Comparison of ENCODE assay signal across 8 mouse cellular contexts in the genomic region with DNA sequence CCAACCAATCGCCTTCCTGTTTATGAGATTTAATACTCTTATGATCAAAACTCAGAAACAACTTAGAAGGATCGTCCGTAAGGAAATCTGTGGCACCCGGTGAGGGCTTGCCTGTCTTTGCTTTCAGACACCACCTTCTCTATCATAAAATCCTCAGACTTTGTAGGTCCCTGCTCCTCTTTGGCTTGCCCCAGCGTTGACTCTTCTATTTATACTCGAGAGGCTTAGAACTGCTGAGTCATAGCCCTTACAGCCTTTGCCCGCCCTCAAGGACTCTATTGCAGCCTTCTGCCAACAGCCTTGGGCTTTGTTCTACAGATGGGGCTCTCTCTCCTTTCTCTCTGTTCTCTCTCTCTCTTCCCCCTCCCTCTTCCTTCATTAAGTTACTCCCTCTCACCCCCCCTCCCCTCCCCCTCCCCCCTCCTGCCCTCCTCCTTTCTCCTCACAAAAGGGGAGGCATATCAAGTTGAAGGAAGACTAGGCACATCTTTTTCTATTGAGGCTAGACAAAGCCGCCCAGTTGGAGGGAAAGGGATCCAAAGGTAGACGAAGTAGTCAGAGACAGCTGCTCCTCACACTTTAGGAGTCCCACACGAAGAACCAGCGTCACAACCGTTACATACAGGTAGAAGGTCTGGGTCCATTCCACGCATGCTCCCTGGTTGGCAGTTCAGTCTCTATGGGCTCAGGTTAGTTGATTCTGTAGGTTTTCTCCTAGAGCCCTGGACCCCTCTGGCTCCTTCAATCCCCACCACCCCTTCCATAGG. TPM values are rescaled to one million over a fixed set of nuclear protein-coding genes. Genes with fewer than 3 reads are reported as not detected.
A peak's percentile ranks its signal among the peaks of the same experiment; 100 is the strongest.
DNase-seq lines count a peak whose midpoint lies in the region; ATAC-seq and TF ChIP-seq lines count a peak whose summit lies in the region.

No protein-coding gene starts in this region.

- peaks cover 17% of the 10 kb centered on the region for H3K4me1 ChIP-seq in brown adipose tissue, adult 24 weeks (ENCODE audit: control insufficient read depth, insufficient read depth, insufficient read length, low read length)
- H3K4me1 ChIP-seq in heart, postnatal 0 days (ENCODE audit: control insufficient read depth, insufficient read depth), result peaks cover 8% of the 10 kb centered on the region
- peaks cover 14% of the 10 kb centered on the region for H3K4me1 ChIP-seq in liver, embryonic 13.5 days (replicated peaks)

- peak overlapping the region; percentile 83 for H3K27ac ChIP-seq in brown adipose tissue, adult 24 weeks (replicated peaks; ENCODE audit: low read depth, low read length)
- peak overlapping the region; percentile 86 for H3K27ac ChIP-seq in heart, postnatal 0 days (ENCODE audit: low read depth)
- peak overlapping the region; percentile 69 for H3K27ac ChIP-seq in liver, embryonic 13.5 days

- no peak for TF ChIP-seq CTCF in heart, postnatal 0 days (IDR thresholded peaks at IDR 0.05; ENCODE audit: low read depth)

- no peak overlapping the region; the same call in 1 of the 2 replicates for H3K4me2 ChIP-seq in heart, postnatal 0 days (ENCODE audit: low read depth, low read length)
- 0 out of 2 replicates have a peak overlapping the region, but pooled peaks have one; percentile 8 for H3K4me2 ChIP-seq in liver, embryonic 13.5 days

- peak; percentile 96 for ATAC-seq in heart, postnatal 0 days (ENCODE audit: insufficient read depth, low read depth)
- ATAC-seq in liver, embryonic 13.5 days (ENCODE audit: low read depth), result peak; percentile 97

- H3K9me3 ChIP-seq in heart, postnatal 0 days (replicated peaks; ENCODE audit: control insufficient read depth, low read length), result no peaks in the 10 kb centered on the region
- no peaks in the 10 kb centered on the region for H3K9me3 ChIP-seq in liver, embryonic 13.5 days (replicated peaks)

- H3K4me3 ChIP-seq in brown adipose tissue, adult 24 weeks (ENCODE audit: insufficient read depth, low read depth, low read length), result no peak overlapping the region
- no peak overlapping the region for H3K4me3 ChIP-seq in heart, postnatal 0 days (ENCODE audit: low read depth, low read length)
- no peak overlapping the region for H3K4me3 ChIP-seq in liver, embryonic 13.5 days (replicated peaks)

- peak; percentile 78 for DNase-seq in gastrocnemius, adult 18-20 months (ENCODE audit: low spot score)
- no peak for DNase-seq in gastrocnemius, postnatal 10 days
- DNase-seq in heart, postnatal 0 days (ENCODE audit: low spot score), result peak; percentile 86
- no peak for DNase-seq in liver, embryonic 13.5 days
- peak; percentile 44 for DNase-seq in testis, postnatal 10 days (ENCODE audit: low spot score)
- no peak for DNase-seq in left cerebral cortex, adult 18-20 months (ENCODE audit: low spot score in 2 of 2)
- DNase-seq in spleen, postnatal 4 days (ENCODE audit: low spot score in 2 of 2), result no peak

- no peaks in the 10 kb centered on the region for H3K36me3 ChIP-seq in heart, postnatal 0 days (replicated peaks; ENCODE audit: control insufficient read depth, insufficient read depth, low read length)
- H3K36me3 ChIP-seq in liver, embryonic 13.5 days, result no peaks in the 10 kb centered on the region

- no peaks in the 10 kb centered on the region for H3K27me3 ChIP-seq in heart, postnatal 0 days (ENCODE audit: control insufficient read depth, insufficient read depth, low read length)
- no peaks in the 10 kb centered on the region for H3K27me3 ChIP-seq in liver, embryonic 13.5 days

- TF ChIP-seq EP300 in heart, postnatal 0 days (IDR thresholded peaks at IDR 0.05; ENCODE audit: low read depth), result no peak

- WGBS in heart, postnatal 0 days, result 47% methylated on average over 13 of the region's 13 CpGs
- 38% methylated on average over 12 of the region's 13 CpGs for WGBS in liver, embryonic 13.5 days (ENCODE audit: insufficient replicate concordance)

- H3K9ac ChIP-seq in heart, postnatal 0 days (replicated peaks; ENCODE audit: low read depth, low read length), result no peak overlapping the region
- no peak overlapping the region for H3K9ac ChIP-seq in liver, embryonic 13.5 days

RNA-seq across cellular contexts. Expression of gene Cyb5b, which starts 10.6 kb away (rescaled TPM):
- total RNA-seq in gastrocnemius, adult 18-20 months (2021), result 10 to 100 TPM; 33.2 to 38.3 TPM
- total RNA-seq in gastrocnemius, postnatal 10 days (2021), result 10 to 100 TPM; 29.4 to 32.5 TPM
- polyA plus RNA-seq in brown adipose tissue, adult 24 weeks (2012; ENCODE audit: insufficient read depth, insufficient read length, missing spikeins), result 177 and 294 TPM in 2 replicates
- 52.8 and 60.0 TPM in 2 replicates for total RNA-seq in heart, postnatal 0 days (2014; rRNA removed; ENCODE audit: low replicate concordance)
- 36.5 and 44.7 TPM in 2 replicates for polyA plus RNA-seq in heart, postnatal 0 days (2015; fragmentation: Nextera tagmentation; extraction: Ambion mirVana)
- 32.8 and 41.4 TPM in 2 replicates for polyA plus RNA-seq in liver, embryonic 13.5 days (2015; fragmentation: Nextera tagmentation; extraction: Ambion mirVana)
- 10 to 100 TPM; 95.1 to 98.8 TPM for total RNA-seq in left cerebral cortex, adult 18-20 months (2021)

RNA-seq across cellular contexts. Expression of gene Terf2, which starts 43.5 kb away (rescaled TPM):
- total RNA-seq in gastrocnemius, adult 18-20 months (2021), result 10 to 100 TPM; 11.5 to 13.9 TPM
- total RNA-seq in gastrocnemius, postnatal 10 days (2021), result 10 to 100 TPM; 15.0 to 22.1 TPM
- 6.7 and 9.0 TPM in 2 replicates for polyA plus RNA-seq in brown adipose tissue, adult 24 weeks (2012; ENCODE audit: insufficient read depth, insufficient read length, missing spikeins)
- 8.2 and 10.8 TPM in 2 replicates for total RNA-seq in heart, postnatal 0 days (2014; rRNA removed; ENCODE audit: low replicate concordance)
- polyA plus RNA-seq in heart, postnatal 0 days (2015; fragmentation: Nextera tagmentation; extraction: Ambion mirVana), result 7.3 and 8.5 TPM in 2 replicates
- 8.1 and 9.3 TPM in 2 replicates for polyA plus RNA-seq in liver, embryonic 13.5 days (2015; fragmentation: Nextera tagmentation; extraction: Ambion mirVana)
- 10 to 100 TPM; 37.2 to 39.0 TPM for total RNA-seq in left cerebral cortex, adult 18-20 months (2021)

Comparison
In these comparisons a context has a peak if more than half of its experiments do, and no peak if none do; other contexts are left out.
1. DNase-seq: peak in gastrocnemius, adult 18-20 months (single experiment), heart, postnatal 0 days (single experiment) and testis, postnatal 10 days (single experiment); none in gastrocnemius, postnatal 10 days (single experiment), liver, embryonic 13.5 days (single experiment), left cerebral cortex, adult 18-20 months (0 of 2) and spleen, postnatal 4 days (0 of 2).
2. Peak in every context shown above with its lines, with median percentiles within 50 percentile points of each other: H3K27ac ChIP-seq.